Mouse (Mus musculus) MEL (cell line): Measurements from ENCODE around the gene Prkcz. TPM values are rescaled to one million over a fixed set of nuclear protein-coding genes. Genes with fewer than 3 reads are reported as not detected.

Experiments used
- DNase-seq: peaks from one replicate; pipeline ENCODE4 v3.0.0; 2011; ENCODE audit warnings: low read depth, low spot score
- H3K27ac ChIP-seq: 2 replicates; pipeline ENCODE4 v1.5.1; 2012; ENCODE audit warnings: low read depth, mild to moderate bottlenecking, control low read depth, low read length, moderate library complexity; ENCODE audit not compliant: control insufficient read depth
- H3K27me3 ChIP-seq, 2 experiments: fragments of 150-350 bp in 1 of 2; sonication (generic) in 1 of 2; 2 replicates each; pipeline ENCODE4 v1.6.1; 2012; ENCODE audit warnings: low read length in 2 of 2, mild to moderate bottlenecking in 2 of 2, improper control_type of control experiment in 1 of 2, moderate library complexity in 1 of 2; ENCODE audit not compliant: insufficient read depth in 2 of 2, control insufficient read depth in 1 of 2
- H3K36me3 ChIP-seq, 2 experiments: 2 replicates each; pipeline ENCODE4 v1.6.1; 2012 to 2014; ENCODE audit warnings: low read length in 2 of 2, improper control_type of control experiment in 1 of 2, inconsistent platforms in 1 of 2, mild to moderate bottlenecking in 1 of 2; ENCODE audit not compliant: insufficient read depth in 2 of 2, control insufficient read depth in 1 of 2
- H3K4me1 ChIP-seq, 2 experiments: fragments of 150-350 bp in 1 of 2; sonication (generic) in 1 of 2; 2 replicates each; pipeline ENCODE4 v1.6.1; 2012; ENCODE audit warnings: low read length in 2 of 2, improper control_type of control experiment in 1 of 2, mild to moderate bottlenecking in 1 of 2; ENCODE audit not compliant: insufficient read depth in 2 of 2, control insufficient read depth in 1 of 2
- H3K4me3 ChIP-seq, 2 experiments: fragments of 150-350 bp in 1 of 2; sonication (generic) in 1 of 2; 2 replicates each; pipeline ENCODE4 v1.5.1; 2012; ENCODE audit warnings: low read depth in 2 of 2, low read length in 2 of 2, mild to moderate bottlenecking in 2 of 2, moderate library complexity in 2 of 2, control low read depth in 1 of 2, improper control_type of control experiment in 1 of 2; ENCODE audit not compliant: control insufficient read depth in 1 of 2, insufficient read depth in 1 of 2
- H3K79me2 ChIP-seq: 2 replicates; pipeline ENCODE4 v1.6.1; 2012; ENCODE audit warnings: mild to moderate bottlenecking, low read length, moderate library complexity; ENCODE audit not compliant: control insufficient read depth, poor library complexity, insufficient read depth
- H3K9ac ChIP-seq: 2 replicates; pipeline ENCODE4 v1.6.1; 2012; ENCODE audit warnings: low read depth, mild to moderate bottlenecking, control low read depth, low read length, moderate library complexity; ENCODE audit not compliant: control insufficient read depth, poor library complexity, severe bottlenecking
- H3K9me3 ChIP-seq: fragments of 150-350 bp; sonication (generic); replicated peaks from 2 replicates; pipeline ENCODE4 v1.6.1; 2012; ENCODE audit warnings: mild to moderate bottlenecking, low read length, improper control_type of control experiment, moderate library complexity; ENCODE audit not compliant: insufficient read depth
- CTCF ChIP-seq, 3 experiments: IDR thresholded peaks in 2 of 3; conservative IDR thresholded peaks in 1 of 3; 2 replicates each; pipeline ENCODE4 v1.5.1; 2011 to 2012; ENCODE audit warnings: low read length in 3 of 3, low read depth in 2 of 3, mild to moderate bottlenecking in 2 of 3, improper control_type of control experiment in 1 of 3, inconsistent platforms in 1 of 3, mixed read lengths in 1 of 3, moderate library complexity in 1 of 3; ENCODE audit not compliant: control insufficient read depth in 1 of 3, insufficient read depth in 1 of 3, poor library complexity in 1 of 3, severe bottlenecking in 1 of 3
- ETS1 ChIP-seq: IDR thresholded peaks from 2 replicates; pipeline ENCODE4 v1.6.1; 2012; ENCODE audit warnings: low read depth, mild to moderate bottlenecking, inconsistent platforms, low read length, improper control_type of control experiment, moderate library complexity
- GATA1 ChIP-seq: IDR thresholded peaks from 2 replicates; pipeline ENCODE4 v1.6.1; 2011; ENCODE audit warnings: low read depth, low read length, improper control_type of control experiment
- KAT2A ChIP-seq: conservative IDR thresholded peaks from 2 replicates; pipeline ENCODE4 v1.6.1; 2012; ENCODE audit warnings: low read depth, low read length, improper control_type of control experiment, inconsistent platforms
- POLR2A ChIP-seq, 2 experiments: IDR thresholded peaks; 2 replicates each; pipeline ENCODE4 v1.6.1; 2011 to 2012; ENCODE audit warnings: low read length in 2 of 2, mild to moderate bottlenecking in 2 of 2, control low read depth in 1 of 2, improper control_type of control experiment in 1 of 2, low read depth in 1 of 2, moderate library complexity in 1 of 2; ENCODE audit not compliant: control insufficient read depth in 1 of 2, insufficient read depth in 1 of 2, poor library complexity in 1 of 2
- RAD21 ChIP-seq: IDR thresholded peaks from 2 replicates; pipeline ENCODE4 v1.6.1; 2011; ENCODE audit warnings: mild to moderate bottlenecking, low read depth, low read length, improper control_type of control experiment
- RCOR1 ChIP-seq: IDR thresholded peaks from 2 replicates; pipeline ENCODE4 v1.6.1; 2012; ENCODE audit warnings: low read depth, mild to moderate bottlenecking, inconsistent platforms, low read length, improper control_type of control experiment
- SMC3 ChIP-seq: IDR thresholded peaks from 2 replicates; pipeline ENCODE4 v1.6.1; 2011; ENCODE audit warnings: low read depth, low read length, improper control_type of control experiment
- USF1 ChIP-seq: IDR thresholded peaks from 2 replicates; pipeline ENCODE4 v1.6.1; 2014; ENCODE audit warnings: low read depth, mild to moderate bottlenecking, inconsistent platforms, low read length, improper control_type of control experiment, moderate library complexity
- ZC3H11A ChIP-seq: IDR thresholded peaks from 2 replicates; pipeline ENCODE4 v1.6.1; 2012; ENCODE audit warnings: low read depth, mild to moderate bottlenecking, inconsistent platforms, low read length, improper control_type of control experiment
- polyA plus RNA-seq, 2 experiments: library from polyadenylated mRNA; stranded (reverse) in 1 of 2; unstranded in 1 of 2; fragments of >175 nt in 1 of 2; fragments of >200 nt in 1 of 2; gene quantifications; 2 replicates each; pipeline versions ENCODE4 v1.2.1 to v1.2.4; 2012; ENCODE audit warnings: low replicate concordance in 2 of 2, low read depth in 1 of 2; ENCODE audit not compliant: insufficient read length in 2 of 2, insufficient read depth in 1 of 2, missing spikeins in 1 of 2
- total RNA-seq: library from RNA; depleted of rRNA; stranded (reverse); fragments of 300-350 nt; gene quantifications from 2 replicates; pipeline ENCODE4 v1.2.3, GENCODE M21; 2012

The Prkcz gene
- total and polyA plus RNA-seq, 3 experiments: 0.12 to 0.92 TPM; not detected in 1

GRCm38 (mm10) chr4:155297057-155297456 is 64.1 kb downstream of the Prkcz start:
- Histone ChIP-seq H3K4me1 (no peaks in the 10 kb centered on the region), H3K27me3 (no peaks in the 10 kb centered on the region), H3K79me2 (no peaks in the 10 kb centered on the region), H3K36me3 (no peaks in the 10 kb centered on the region), H3K9me3 (no peaks in the 10 kb centered on the region), H3K27ac (no peak overlapping the region), H3K4me3 (no peak overlapping the region), H3K9ac (no peak overlapping the region)
- DNase-seq: peak; percentile 57
- TF ChIP-seq GATA1 (no peak), RAD21 (peak; percentile 56), CTCF (IDR thresholded peaks at IDR 0.05 in 2 of 3, conservative IDR thresholded peaks at IDR 0.05 in 1 of 3; ENCODE audit: control insufficient read depth in 1 of 3, insufficient read depth in 1 of 3, low read depth in 2 of 3, low read length in 3 of 3, poor library complexity in 1 of 3, severe bottlenecking in 1 of 3) (peak; percentile 33 to 59 (median 54)), KAT2A (no peak), SMC3 (peak; percentile 47; the same call in 1 of the 2 replicates), ZC3H11A (peak; percentile 27; the same call in 1 of the 2 replicates)

- TF ChIP-seq CTCF (IDR thresholded peaks at IDR 0.05 in 2 of 3, conservative IDR thresholded peaks at IDR 0.05 in 1 of 3; ENCODE audit: control insufficient read depth in 1 of 3, insufficient read depth in 1 of 3, low read depth in 2 of 3, low read length in 3 of 3, poor library complexity in 1 of 3, severe bottlenecking in 1 of 3): peak in 2 of 3 experiments; percentile 24 to 32; a peak in 3 of 6 replicates
- no peak for TF ChIP-seq RAD21
- no peak for TF ChIP-seq ETS1
- no peak for TF ChIP-seq POLR2A (IDR thresholded peaks at IDR 0.05; ENCODE audit: control insufficient read depth in 1 of 2, insufficient read depth in 1 of 2, low read depth in 1 of 2, low read length in 2 of 2, poor library complexity in 1 of 2)
- no peak for TF ChIP-seq RCOR1
- TF ChIP-seq, all 39 proteins: peak for 1
- no peaks in the 10 kb centered on the region for H3K27me3 ChIP-seq
Observed at GRCm38 (mm10) chr4:155295996-155296395, 65.2 kb downstream of the Prkcz start.

GRCm38 (mm10) chr4:155295026-155295590 is 66.1 kb downstream of the Prkcz start:
- DNase-seq: no peak
- Histone ChIP-seq H3K36me3 (no peaks in the 10 kb centered on the region), H3K79me2 (no peaks in the 10 kb centered on the region), H3K9me3 (no peaks in the 10 kb centered on the region), H3K4me1 (no peaks in the 10 kb centered on the region), H3K9ac (no peak overlapping the region), H3K27me3 (no peaks in the 10 kb centered on the region), H3K27ac (no peak overlapping the region), H3K4me3 (no peak overlapping the region)
- 0 out of 6 replicates have a peak, but pooled peaks of 1 of the 3 experiments have one; percentile 15 for TF ChIP-seq CTCF (IDR thresholded peaks at IDR 0.05 in 2 of 3, conservative IDR thresholded peaks at IDR 0.05 in 1 of 3; ENCODE audit: control insufficient read depth in 1 of 3, insufficient read depth in 1 of 3, low read depth in 2 of 3, low read length in 3 of 3, poor library complexity in 1 of 3, severe bottlenecking in 1 of 3)
- peak; percentile 27; the same call in 1 of the 2 replicates for TF ChIP-seq SMC3
- TF ChIP-seq USF1: no peak

More at GRCm38 (mm10) chr4:155295996-155296395, 65.2 kb downstream of the Prkcz start:
- H3K9me3 ChIP-seq: no peaks in the 10 kb centered on the region
- H3K4me3 ChIP-seq: no peak overlapping the region
- H3K9ac ChIP-seq: no peak overlapping the region
- H3K79me2 ChIP-seq: no peaks in the 10 kb centered on the region
- H3K27ac ChIP-seq: no peak overlapping the region
- H3K36me3 ChIP-seq: no peaks in the 10 kb centered on the region
- DNase-seq: no peak
- H3K4me1 ChIP-seq: no peaks in the 10 kb centered on the region
